In genomic region chr5:107116821-107117220, GRCm38 (mm10) we compare ENCODE assay signal across 11 mouse cellular contexts.
A peak's percentile ranks its signal among the peaks of the same experiment; 100 is the strongest.
DNase-seq lines count a peak whose midpoint lies in the region; ATAC-seq and TF ChIP-seq lines count a peak whose summit lies in the region.
"Had no signal": no experiment of that assay in that cellular context is flagged by ENCODE, and none has a peak within 500 bp of the region (broad histone marks: within the 10 kb centered on the region; RNA-seq: fewer than 3 reads in every experiment).

No protein-coding gene starts in this region.

- TF ChIP-seq POLR2A in limb, embryonic 14.5 days (IDR thresholded peaks at IDR 0.05; ENCODE audit: borderline replicate concordance, extremely low read depth, insufficient read depth, insufficient read length), result no peak

- H3K27ac ChIP-seq in heart, postnatal 0 days (ENCODE audit: low read depth), result peak overlapping the region; percentile 26; the same call in 1 of the 2 replicates
- H3K27ac ChIP-seq in limb, embryonic 14.5 days (replicated peaks; ENCODE audit: low read depth, low read length), result peak overlapping the region; percentile 46; the same call in 1 of the 2 replicates
- H3K27ac ChIP-seq: hindbrain, embryonic 15.5 days; neural tube, embryonic 12.5 days had no signal

- no peak overlapping the region for H3K9ac ChIP-seq in heart, postnatal 0 days (replicated peaks; ENCODE audit: low read depth, low read length)
- H3K9ac ChIP-seq in limb, embryonic 14.5 days (ENCODE audit: low read depth, low read length, severe bottlenecking), result no peak overlapping the region
- H3K9ac ChIP-seq: hindbrain, embryonic 15.5 days; neural tube, embryonic 12.5 days had no signal

- no peak overlapping the region for H3K4me2 ChIP-seq in heart, postnatal 0 days (ENCODE audit: low read depth, low read length)
- H3K4me2 ChIP-seq in limb, embryonic 14.5 days (replicated peaks; ENCODE audit: low read depth, low read length, severe bottlenecking), result no peak overlapping the region
- H3K4me2 ChIP-seq: hindbrain, embryonic 15.5 days; neural tube, embryonic 12.5 days had no signal

- no peaks in the 10 kb centered on the region for H3K27me3 ChIP-seq in heart, postnatal 0 days (ENCODE audit: control insufficient read depth, insufficient read depth, low read length)
- H3K27me3 ChIP-seq in limb, embryonic 14.5 days (ENCODE audit: control insufficient read depth, insufficient read depth, low read length), result no peaks in the 10 kb centered on the region
- H3K27me3 ChIP-seq: hindbrain, embryonic 15.5 days; neural tube, embryonic 12.5 days had no signal

- TF ChIP-seq EP300 in heart, postnatal 0 days (IDR thresholded peaks at IDR 0.05; ENCODE audit: low read depth), result no peak

- no peak for TF ChIP-seq CTCF in heart, postnatal 0 days (IDR thresholded peaks at IDR 0.05; ENCODE audit: low read depth)

- H3K36me3 ChIP-seq in heart, postnatal 0 days (replicated peaks; ENCODE audit: control insufficient read depth, insufficient read depth, low read length), result peaks cover 37% of the 10 kb centered on the region
- peaks cover 30% of the 10 kb centered on the region for H3K36me3 ChIP-seq in limb, embryonic 14.5 days (ENCODE audit: control insufficient read depth, insufficient read depth, low read length)
- H3K36me3 ChIP-seq: hindbrain, embryonic 15.5 days; neural tube, embryonic 12.5 days had no signal

- no peak overlapping the region for H3K4me3 ChIP-seq in heart, postnatal 0 days (ENCODE audit: low read depth, low read length)
- no peak overlapping the region for H3K4me3 ChIP-seq in limb, embryonic 14.5 days (replicated peaks; ENCODE audit: low read length)
- H3K4me3 ChIP-seq: hindbrain, embryonic 15.5 days; neural tube, embryonic 12.5 days had no signal

- ATAC-seq in heart, postnatal 0 days (ENCODE audit: insufficient read depth, low read depth), result peak; percentile 45
- peak; percentile 56; the same call in 1 of the 2 replicates for ATAC-seq in limb, embryonic 14.5 days (ENCODE audit: low FRiP score, low read depth)

- H3K4me1 ChIP-seq in heart, postnatal 0 days (ENCODE audit: control insufficient read depth, insufficient read depth), result peaks cover 14% of the 10 kb centered on the region
- H3K4me1 ChIP-seq in limb, embryonic 14.5 days (ENCODE audit: control insufficient read depth, insufficient read depth, low read length), result peaks cover 2% of the 10 kb centered on the region
- H3K4me1 ChIP-seq: neural tube, embryonic 12.5 days had no signal

- peak; percentile 65 for DNase-seq in adrenal gland, postnatal 10 days
- DNase-seq in adrenal gland, adult (ENCODE audit: inconsistent age in 2 of 2, low spot score in 1 of 2), result no peak
- peak; percentile 94 for DNase-seq in adipocyte (ENCODE audit: low spot score)
- no peak for DNase-seq in heart, postnatal 0 days (ENCODE audit: low spot score)
- peak; percentile 50 for DNase-seq in limb, embryonic 14.5 days (ENCODE audit: low spot score)
- no peak for DNase-seq in cerebellum, adult 18-20 months
- DNase-seq in right cerebral cortex, adult 2 months (ENCODE audit: low spot score in 2 of 2), result no peak
- DNase-seq in right cerebral cortex, postnatal 4 days, result no peak
- DNase-seq: spleen, adult 18-20 months had no signal

- WGBS in heart, postnatal 0 days, result 65% methylated on average over 3 of the region's 3 CpGs
- WGBS in limb, embryonic 14.5 days, result 22% methylated on average over 3 of the region's 3 CpGs

- no peaks in the 10 kb centered on the region for H3K9me3 ChIP-seq in heart, postnatal 0 days (replicated peaks; ENCODE audit: control insufficient read depth, low read length)
- no peaks in the 10 kb centered on the region for H3K9me3 ChIP-seq in limb, embryonic 14.5 days (ENCODE audit: control insufficient read depth, low read length)
- H3K9me3 ChIP-seq: hindbrain, embryonic 15.5 days; neural tube, embryonic 12.5 days had no signal

Comparison
In these comparisons a context has a peak if more than half of its experiments do, and no peak if none do; other contexts are left out.
1. DNase-seq: peak in adrenal gland, postnatal 10 days (single experiment), adipocyte (single experiment) and limb, embryonic 14.5 days (single experiment); none in adrenal gland, adult (0 of 2), heart, postnatal 0 days (single experiment), cerebellum, adult 18-20 months (0 of 2), right cerebral cortex, adult 2 months (0 of 2) and right cerebral cortex, postnatal 4 days (single experiment).